Mouse (Mus musculus) ovary, postnatal 14 days (tissue): ENCODE results near the gene Cdk4.
"Not testable (repeated sequence)": the region's sequence is repeated elsewhere in the genome, so short reads cannot be mapped to it uniquely, and the experiment has no call there.

Experiments used
- DNase-seq: peaks from one replicate; pipeline ENCODE4 v3.0.0; 2022; ENCODE audit warnings: low spot score

Cdk4 gene

GRCm38 (mm10) chr10:127058161-127058560, 5.2 kb upstream of the Cdk4 start:
- DNase-seq, result peak; percentile 72

DNA sequence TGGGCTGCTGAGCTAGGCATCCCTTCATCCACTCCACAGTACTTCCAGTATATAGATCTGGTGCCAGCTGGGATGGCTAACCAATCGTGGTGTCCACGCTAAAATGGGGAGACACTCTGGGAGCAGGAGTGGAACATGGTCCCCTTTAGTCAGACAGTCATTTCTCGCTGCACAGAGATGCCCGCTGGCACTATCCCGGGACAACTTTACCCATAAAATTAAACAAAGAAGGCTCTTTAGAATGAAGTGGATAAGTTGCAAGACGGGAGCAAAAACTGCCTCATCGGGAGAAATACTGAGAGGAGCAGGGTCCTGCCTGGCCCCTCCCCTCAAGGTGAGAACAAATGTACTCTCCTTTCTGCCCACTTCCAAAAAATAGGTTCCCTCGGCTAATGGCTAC, 4.6 kb upstream of the Cdk4 start:
- DNase-seq, result no peak

- DNase-seq, result no peak
Measured at GRCm38 (mm10) chr10:127059174-127059967, 4.0 kb upstream of the Cdk4 start.

DNA sequence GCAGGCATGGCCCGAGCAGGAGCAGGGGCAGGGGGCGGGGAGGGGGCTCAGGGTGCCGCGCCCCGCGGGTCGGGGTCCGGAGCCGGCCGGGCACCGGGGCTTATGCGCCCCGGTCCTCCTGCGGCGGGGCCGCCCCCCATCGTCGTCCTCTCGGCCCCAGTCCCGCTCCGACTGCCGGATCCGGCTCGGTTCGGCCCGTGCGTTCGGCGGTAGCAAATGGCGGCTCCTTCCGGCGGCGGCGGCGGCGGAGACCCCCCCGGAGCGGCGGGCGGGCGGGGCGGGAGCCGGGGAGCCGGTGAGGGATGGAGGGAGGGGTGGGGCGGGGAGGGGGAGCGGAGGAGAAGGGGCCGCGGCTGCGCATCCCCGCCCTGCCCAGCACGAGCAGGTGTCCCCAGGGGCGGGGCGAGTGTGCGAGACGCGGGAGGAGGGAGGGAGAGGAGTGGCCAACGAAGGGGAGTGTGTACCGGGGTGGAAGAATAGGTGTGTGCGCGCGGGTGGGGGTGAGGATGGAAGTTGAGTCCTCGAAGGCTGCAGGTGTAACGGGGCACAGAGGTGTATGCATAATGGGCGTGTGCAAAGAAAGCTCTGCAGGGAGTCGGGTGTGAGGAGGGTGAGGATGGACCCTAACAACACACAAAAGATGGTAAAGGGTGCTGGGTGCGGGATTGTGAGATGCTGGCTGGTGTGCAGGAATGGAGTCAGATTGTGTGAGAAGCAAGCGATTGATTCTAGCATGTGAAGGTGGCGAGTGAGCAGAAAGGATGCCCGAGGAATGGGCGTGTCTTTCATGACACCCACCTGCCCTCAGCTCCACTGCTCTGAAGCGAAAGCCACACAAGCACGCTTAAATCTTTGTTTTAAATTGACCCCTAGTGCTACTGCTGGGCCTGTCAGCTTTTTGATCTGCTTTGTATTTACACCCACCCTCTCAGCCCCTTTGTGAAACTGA, 3.1 kb upstream of the Cdk4 start, which contains the start of gene March9:
Gene March9, minus strand, starts transcription at position 217 of the 949 bp plus-strand sequence.
- DNase-seq, result no peak

DNA sequence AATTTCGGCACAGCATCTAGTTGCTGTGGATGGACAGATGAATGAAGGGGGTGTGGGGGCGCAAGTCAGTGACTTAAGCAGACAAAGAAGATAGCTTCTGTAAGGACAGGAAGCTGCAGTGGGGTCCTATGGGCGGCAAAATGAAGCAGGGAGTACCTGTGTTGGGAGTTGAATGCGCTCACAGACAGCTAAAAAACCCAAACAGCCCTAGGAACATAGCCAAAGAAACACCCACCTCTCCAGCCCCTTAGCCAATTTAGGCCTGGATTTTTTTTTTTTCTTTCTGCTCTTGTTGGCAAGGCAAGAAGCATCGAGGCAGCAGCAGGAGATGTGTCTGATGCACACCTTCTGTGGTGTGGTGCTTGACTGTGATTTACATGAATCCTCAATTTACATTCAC, 2.2 kb upstream of the Cdk4 start:
- DNase-seq, result no peak

- DNase-seq, result no peak
Measured at GRCm38 (mm10) chr10:127061513-127061912, 1.8 kb upstream of the Cdk4 start.

DNA sequence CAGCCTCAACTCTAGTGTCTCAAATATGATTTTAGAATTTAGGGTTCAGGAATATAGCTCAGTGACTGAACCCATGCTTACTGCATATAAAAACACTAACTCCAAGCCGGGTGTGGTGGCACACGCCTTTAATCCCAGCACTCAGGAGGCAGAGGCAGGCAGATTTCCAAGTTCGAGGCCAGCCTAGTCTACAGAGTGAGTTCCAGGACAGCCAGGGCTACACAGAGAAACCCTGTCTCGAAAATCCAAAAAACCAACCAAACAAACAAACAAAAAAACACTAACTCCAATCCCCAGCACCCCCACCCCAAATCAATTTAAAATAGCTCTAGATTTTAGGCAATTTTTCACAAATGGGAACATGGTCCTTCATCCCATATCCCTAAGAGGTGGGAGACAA, 1.2 kb upstream of the Cdk4 start:
- DNase-seq, result not testable (repeated sequence)

DNA sequence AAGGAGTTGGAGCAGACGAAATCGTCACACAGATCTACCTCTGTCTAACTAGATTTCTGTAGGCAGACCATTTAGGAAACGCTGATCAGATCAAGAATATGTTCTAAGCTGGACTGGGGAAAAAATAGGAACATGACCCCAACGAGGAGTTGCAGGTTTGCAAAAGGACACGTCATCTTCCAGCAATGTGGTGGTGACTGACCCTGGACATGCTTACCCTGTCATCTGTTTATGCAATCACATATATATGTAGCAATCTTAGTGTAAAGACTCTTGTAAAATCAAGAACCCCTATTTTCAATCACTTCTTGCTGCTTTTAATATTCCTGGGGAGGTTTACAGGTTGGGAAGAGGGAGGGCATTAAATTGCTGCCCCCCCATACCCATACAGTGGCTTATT, 831 bp upstream of the Cdk4 start:
- no peak for DNase-seq

DNA sequence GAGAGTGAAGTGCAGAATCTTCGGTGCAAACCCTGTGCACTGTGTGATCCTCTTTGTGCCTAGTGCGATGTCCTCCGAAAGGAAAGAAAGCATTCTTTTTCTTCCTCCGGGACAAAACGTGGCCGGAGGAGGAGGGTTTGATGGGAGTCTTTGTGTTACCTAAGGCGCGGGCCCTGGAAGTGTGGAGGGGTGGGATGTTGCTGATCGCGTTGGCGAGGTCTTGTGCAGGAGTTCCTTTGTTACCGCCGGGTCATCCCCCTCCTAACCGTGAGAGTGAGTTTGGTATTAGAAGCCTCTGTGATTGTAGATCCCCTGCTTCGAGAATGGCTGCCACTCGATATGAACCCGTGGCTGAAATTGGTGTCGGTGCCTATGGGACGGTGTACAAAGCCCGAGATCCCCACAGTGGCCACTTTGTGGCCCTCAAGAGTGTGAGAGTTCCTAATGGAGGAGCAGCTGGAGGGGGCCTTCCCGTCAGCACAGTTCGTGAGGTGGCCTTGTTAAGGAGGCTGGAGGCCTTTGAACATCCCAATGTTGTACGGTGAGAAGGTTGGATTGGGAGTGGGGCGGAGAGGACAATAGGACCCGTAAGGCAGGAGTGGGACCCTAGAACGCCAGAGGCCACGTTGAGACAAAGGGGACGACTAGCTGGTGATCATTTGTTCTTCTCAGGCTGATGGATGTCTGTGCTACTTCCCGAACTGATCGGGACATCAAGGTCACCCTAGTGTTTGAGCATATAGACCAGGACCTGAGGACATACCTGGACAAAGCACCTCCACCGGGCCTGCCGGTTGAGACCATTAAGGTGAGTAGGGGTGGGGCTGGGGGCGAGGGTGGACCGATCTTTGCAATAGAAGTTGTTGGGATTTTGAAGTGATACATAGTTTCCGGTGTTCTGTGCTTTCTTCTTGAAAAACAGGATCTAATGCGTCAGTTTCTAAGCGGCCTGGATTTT, 858 bp downstream of the Cdk4 start:
- no peak for DNase-seq

GRCm38 (mm10) chr10:127065981-127066380, 2.6 kb downstream of the Cdk4 start:
- DNase-seq, result no peak

DNA sequence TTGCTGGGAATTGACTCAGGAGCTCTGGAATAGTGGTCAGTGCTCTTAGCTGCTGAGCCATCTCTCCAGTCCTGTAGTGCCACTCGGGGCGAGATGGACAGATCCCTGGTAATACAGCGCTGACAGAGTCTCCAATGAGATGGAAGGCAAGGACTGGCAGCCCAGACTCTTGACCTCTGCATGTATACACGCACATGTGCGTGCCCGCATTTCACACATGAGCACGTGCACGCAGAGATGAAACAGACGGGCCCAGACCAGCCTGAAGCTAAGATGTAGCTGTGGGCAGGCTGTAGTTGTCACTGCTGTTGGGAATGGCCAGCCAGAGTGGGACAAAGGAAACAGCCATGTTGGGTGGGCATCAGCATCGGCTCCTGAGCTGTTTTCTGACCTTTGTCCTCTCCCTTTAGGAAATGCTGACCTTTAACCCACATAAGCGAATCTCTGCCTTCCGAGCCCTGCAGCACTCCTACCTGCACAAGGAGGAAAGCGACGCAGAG, 3.2 kb downstream of the Cdk4 start:
- no peak for DNase-seq

- DNase-seq, result no peak
Measured at GRCm38 (mm10) chr10:127068360-127069038, 5.2 kb downstream of the Cdk4 start.

- DNase-seq, result no peak
Measured at GRCm38 (mm10) chr10:127069281-127070189, 6.2 kb downstream of the Cdk4 start.

DNA sequence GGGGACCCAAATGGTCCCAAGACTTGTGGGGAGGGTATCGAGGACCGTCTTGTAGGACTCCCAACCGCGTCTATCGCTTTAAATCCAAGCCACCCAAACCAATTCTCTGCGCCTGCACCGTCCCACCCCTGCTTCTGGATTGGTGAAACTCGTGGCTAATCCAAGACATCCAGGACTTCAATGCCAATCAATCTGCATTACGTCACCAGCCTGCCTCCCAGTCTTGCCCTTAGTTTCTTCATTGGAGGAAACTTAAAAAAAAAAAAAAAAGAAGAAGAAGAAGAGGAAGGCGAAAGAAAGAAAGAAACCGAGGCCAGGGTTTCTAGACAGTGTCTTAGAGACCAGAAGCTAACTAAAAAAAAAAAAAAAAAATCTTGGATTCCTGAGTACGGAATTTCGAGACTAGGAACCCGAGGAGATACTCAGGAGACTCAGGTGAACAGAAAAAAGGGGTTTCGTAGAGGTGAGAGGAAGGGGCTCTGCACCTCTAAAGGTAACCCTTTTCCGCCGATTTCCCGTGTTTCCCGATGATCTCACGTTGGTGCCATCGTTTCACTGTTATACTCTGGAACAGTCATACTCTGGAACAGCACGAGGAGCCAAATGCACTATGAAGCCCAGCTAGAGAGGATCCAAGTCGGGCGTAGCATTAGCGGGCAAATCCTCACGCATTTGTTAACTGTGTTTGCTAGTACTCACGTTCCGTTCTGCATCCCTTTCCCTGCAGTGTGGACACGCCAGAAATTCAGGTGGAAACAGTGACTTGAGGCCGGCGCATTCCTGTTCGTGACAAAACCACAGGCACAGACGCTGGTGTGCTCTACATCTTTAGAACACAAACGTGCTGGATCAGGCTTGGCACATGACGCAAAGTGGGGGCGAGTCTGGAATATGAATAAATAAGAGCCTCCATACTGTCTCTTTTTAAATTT, 7.1 kb downstream of the Cdk4 start, which contains the start of gene Tspan31:
Gene Tspan31, minus strand, starts transcription at position 75 of the 932 bp plus-strand sequence.
- peak; percentile 74 for DNase-seq

DNA sequence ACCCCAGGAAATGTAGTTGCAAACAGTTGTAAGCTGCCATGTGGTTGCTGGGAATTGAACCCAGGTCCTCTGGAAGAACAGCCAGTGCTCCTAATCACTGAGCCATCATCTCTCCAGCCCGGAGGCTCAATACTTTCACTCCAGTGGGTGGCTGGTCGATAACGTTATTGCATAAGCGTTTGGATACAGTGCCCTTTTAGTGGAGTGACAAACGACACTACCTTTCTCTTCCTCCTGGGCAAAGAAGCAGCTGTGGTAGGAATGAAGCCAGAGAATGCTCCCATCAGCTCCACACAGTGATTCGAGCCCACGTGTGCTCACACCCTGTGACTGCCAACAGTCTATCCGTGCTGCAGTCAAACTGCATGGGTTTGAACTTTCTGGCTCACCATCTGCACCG, 7.9 kb downstream of the Cdk4 start:
- no peak for DNase-seq

DNA sequence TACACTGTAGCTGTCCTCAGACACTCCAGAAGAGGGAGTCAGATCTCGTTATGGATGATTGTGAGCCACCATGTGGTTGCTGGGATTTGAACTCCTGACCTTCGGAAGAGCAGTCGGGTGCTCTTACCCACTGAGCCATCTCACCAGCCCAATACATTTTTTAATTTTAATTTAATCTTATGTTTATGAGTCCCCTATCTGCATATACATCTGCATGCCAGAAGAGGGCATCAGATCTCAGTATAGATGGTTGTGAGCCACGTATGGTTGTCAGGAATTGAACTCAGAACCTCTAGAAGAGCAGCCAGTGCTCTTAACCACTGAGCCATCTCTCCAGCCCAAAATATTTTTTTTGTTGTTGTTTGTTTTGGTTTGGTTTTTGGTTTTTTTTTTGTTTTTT, 8.9 kb downstream of the Cdk4 start:
- not testable (repeated sequence) for DNase-seq

GRCm38 (mm10) chr10:127072969-127073368, 9.6 kb downstream of the Cdk4 start:
- not testable (repeated sequence) for DNase-seq

GRCm38 (mm10) chr10:127073981-127074380, 10.6 kb downstream of the Cdk4 start:
- no peak for DNase-seq

GRCm38 (mm10) chr10:127075080-127075479, 11.7 kb downstream of the Cdk4 start, which contains the start of gene Agap2:
TSS of gene Agap2 (plus strand) at chr10:127075284.
- DNase-seq, result no peak
